ENCODE assay signal across 8 mouse cellular contexts in genomic region chr2:168052689-168053088, GRCm38 (mm10). TPM values are rescaled to one million over a fixed set of nuclear protein-coding genes. Genes with fewer than 3 reads are reported as not detected.
A peak's percentile ranks its signal among the peaks of the same experiment; 100 is the strongest.
DNase-seq lines count a peak whose midpoint lies in the region; ATAC-seq and TF ChIP-seq lines count a peak whose summit lies in the region.

No protein-coding gene starts in this region.

- H3K4me2 ChIP-seq in midbrain, postnatal 0 days (ENCODE audit: low read depth, low read length, poor library complexity, severe bottlenecking), result no peak overlapping the region

- no peak overlapping the region for H3K27ac ChIP-seq in midbrain, postnatal 0 days (ENCODE audit: low read depth, low read length)

- DNase-seq in cerebellum, adult 9-10 months, result peak; percentile 21
- DNase-seq in cerebellum, adult 11-12 months, result no peak
- DNase-seq in left cerebral cortex, postnatal 4 days, result peak; percentile 35
- no peak for DNase-seq in left cerebral cortex, postnatal 10 days (ENCODE audit: extremely low spot score in 1 of 2, low spot score in 2 of 2)
- peak; percentile 65 for DNase-seq in adipocyte (ENCODE audit: low spot score)
- peak; percentile 40 to 53 for DNase-seq in heart, postnatal 36 days
- no peak for DNase-seq in midbrain, postnatal 0 days (ENCODE audit: low spot score)

- ATAC-seq in midbrain, postnatal 0 days (ENCODE audit: low FRiP score), result no peak
- ATAC-seq in megakaryocyte, adult 5-6 weeks (ENCODE audit: poor library complexity, severe bottlenecking), result no peak

- H3K4me1 ChIP-seq in midbrain, postnatal 0 days (ENCODE audit: insufficient read depth, low read length), result no peaks in the 10 kb centered on the region

- no peak overlapping the region for H3K4me3 ChIP-seq in midbrain, postnatal 0 days (ENCODE audit: low read depth, low read length)

- peak; percentile 62 for TF ChIP-seq CTCF in midbrain, postnatal 0 days (IDR thresholded peaks at IDR 0.05)

- H3K36me3 ChIP-seq in midbrain, postnatal 0 days (ENCODE audit: insufficient read depth, low read length), result no peaks in the 10 kb centered on the region

- intact Hi-C loops in left cerebral cortex, postnatal 4 days (cut with DNase I), result no loop called here
- intact Hi-C loops in left cerebral cortex, postnatal 10 days (cut with DNase I), result no loop called here
- intact Hi-C loops in heart, postnatal 36 days (cut with DNase I), result loop anchor here (1.0 kb wide), 1 partner anchor 46 kb away; no protein-coding TSS in a partner anchor

- peaks cover 31% of the 10 kb centered on the region for H3K27me3 ChIP-seq in midbrain, postnatal 0 days (ENCODE audit: insufficient read depth, low read length)

- WGBS in midbrain, postnatal 0 days, result 12% methylated on average over 2 of the region's 2 CpGs

- no peaks in the 10 kb centered on the region for H3K9me3 ChIP-seq in midbrain, postnatal 0 days (ENCODE audit: low read length)

- H3K9ac ChIP-seq in midbrain, postnatal 0 days (replicated peaks; ENCODE audit: low read length, poor library complexity, severe bottlenecking), result no peak overlapping the region

RNA-seq across cellular contexts. Expression of gene Pard6b, which starts 28.1 kb away (rescaled TPM):
- 1 to 10 TPM; 4.3 to 4.9 TPM for total RNA-seq in left cerebral cortex, postnatal 4 days (2021)
- total RNA-seq in left cerebral cortex, postnatal 10 days (2021), result 1 to 10 TPM; 3.3 to 4.6 TPM
- 1 to 10 TPM; 2.7 to 3.1 TPM for total RNA-seq in heart, postnatal 36 days (2021)
- total RNA-seq in midbrain, postnatal 0 days (2014; rRNA removed), result 6.6 and 6.8 TPM in 2 replicates
- polyA plus RNA-seq in midbrain, postnatal 0 days (2015; fragmentation: Nextera tagmentation; extraction: Ambion mirVana), result 3.9 and 5.1 TPM in 2 replicates
- total RNA-seq in megakaryocyte, adult 5-6 weeks (2015), result 0.30 TPM in 1 of 2 replicates, not detected in the other
- 0.26 TPM in 1 of 2 replicates, not detected in the other for total RNA-seq in megakaryocyte, adult 5-6 weeks (2017)

RNA-seq across cellular contexts. Expression of gene Ripor3, which starts 42.3 kb away (rescaled TPM):
- under 1 TPM; 0.52 to 0.64 TPM for total RNA-seq in left cerebral cortex, postnatal 4 days (2021)
- total RNA-seq in left cerebral cortex, postnatal 10 days (2021), result under 1 TPM; 0.28 to 0.41 TPM
- total RNA-seq in heart, postnatal 36 days (2021), result under 1 TPM; 0.36 to 0.79 TPM
- 0.57 and 0.99 TPM in 2 replicates for total RNA-seq in midbrain, postnatal 0 days (2014; rRNA removed)
- polyA plus RNA-seq in midbrain, postnatal 0 days (2015; fragmentation: Nextera tagmentation; extraction: Ambion mirVana), result 0.28 and 0.42 TPM in 2 replicates
- 0.20 TPM in 1 of 2 replicates, not detected in the other for total RNA-seq in megakaryocyte, adult 5-6 weeks (2015)
- not detected in 2 replicates for total RNA-seq in megakaryocyte, adult 5-6 weeks (2017)

Comparison
In these comparisons a context has a peak if more than half of its experiments do, and no peak if none do; other contexts are left out.
1. DNase-seq: peak in cerebellum, adult 9-10 months (single experiment), left cerebral cortex, postnatal 4 days (single experiment), adipocyte (single experiment) and heart, postnatal 36 days (2 of 2); none in cerebellum, adult 11-12 months (single experiment), left cerebral cortex, postnatal 10 days (0 of 2) and midbrain, postnatal 0 days (single experiment).